Mouse (Mus musculus) liver, adult 2 months (tissue): ENCODE results near the gene Wdr5b. TPM values are rescaled to one million over a fixed set of nuclear protein-coding genes. Genes with fewer than 3 reads are reported as not detected.

Source experiments
- DNase-seq: peaks from one replicate; pipeline ENCODE4 v3.0.0-alpha.2; 2011; ENCODE audit warnings: low read depth, low spot score; ENCODE audit errors: extremely low read depth
- H3K27ac ChIP-seq: fragments of 200-500 bp; replicated peaks from 2 replicates; pipeline ENCODE4 v1.5.1; 2012; ENCODE audit warnings: low read depth, mild to moderate bottlenecking, control low read depth, inconsistent platforms, low read length; ENCODE audit not compliant: insufficient read depth
- H3K27me3 ChIP-seq: fragments of 200-500 bp; 2 replicates; pipeline ENCODE4 v1.6.1; 2012; ENCODE audit warnings: mild to moderate bottlenecking, moderate library complexity, low read length, inconsistent platforms; ENCODE audit not compliant: control insufficient read depth, insufficient read depth
- H3K36me3 ChIP-seq: fragments of 200-500 bp; 2 replicates; pipeline ENCODE4 v1.6.1; 2012; ENCODE audit warnings: low read length, inconsistent platforms; ENCODE audit not compliant: control insufficient read depth, insufficient read depth
- H3K4me1 ChIP-seq: fragments of 200-500 bp; 2 replicates; pipeline ENCODE4 v1.6.1; 2011; ENCODE audit warnings: low read length; ENCODE audit not compliant: control insufficient read depth, insufficient read depth
- H3K4me3 ChIP-seq: fragments of 200-500 bp; 2 replicates; pipeline ENCODE4 v1.5.1; 2011; ENCODE audit warnings: low read depth, mild to moderate bottlenecking, control low read depth, low read length, moderate library complexity; ENCODE audit not compliant: insufficient read depth
- H3K79me2 ChIP-seq: fragments of 200-500 bp; 2 replicates; pipeline ENCODE4 v1.6.1; 2012; ENCODE audit warnings: inconsistent platforms, mild to moderate bottlenecking, low read length, moderate library complexity; ENCODE audit not compliant: control insufficient read depth, insufficient read depth
- H3K9ac ChIP-seq: fragments of 200-500 bp; 2 replicates; pipeline ENCODE4 v1.6.1; 2012; ENCODE audit warnings: low read depth, mild to moderate bottlenecking, control low read depth, inconsistent platforms, low read length
- CTCF ChIP-seq: fragments of 200-500 bp; IDR thresholded peaks from 2 replicates; pipeline ENCODE4 v1.5.1; 2011; ENCODE audit warnings: low read depth, low read length, control low read depth
- POLR2A ChIP-seq: fragments of 200-500 bp; IDR thresholded peaks from 2 replicates; pipeline ENCODE4 v1.6.1; 2011; ENCODE audit warnings: low read length, control low read depth; ENCODE audit not compliant: insufficient read depth; ENCODE audit errors: extremely low read depth
- WGBS: fragments of 180-500 bp; shearing (Covaris S2); methylation state at CpG from one replicate; pipeline ENCODE4 v1.1.7; 2018; 5-methylcytosine and 5-hydroxymethylcytosine counted together
- polyA plus RNA-seq: library from polyadenylated mRNA; depleted of rRNA; stranded (reverse); fragments of >200 nt; gene quantifications from 2 replicates; pipeline ENCODE4 v1.2.3, GENCODE M21; 2012
- total RNA-seq: library from RNA; depleted of rRNA; stranded (reverse); fragments of >200 nt; gene quantifications from 2 replicates; pipeline ENCODE4 v1.2.3, GENCODE M21; 2014

The Wdr5b gene
- total and polyA plus RNA-seq, 2 experiments, result 0.73 to 2.3 TPM

DNA sequence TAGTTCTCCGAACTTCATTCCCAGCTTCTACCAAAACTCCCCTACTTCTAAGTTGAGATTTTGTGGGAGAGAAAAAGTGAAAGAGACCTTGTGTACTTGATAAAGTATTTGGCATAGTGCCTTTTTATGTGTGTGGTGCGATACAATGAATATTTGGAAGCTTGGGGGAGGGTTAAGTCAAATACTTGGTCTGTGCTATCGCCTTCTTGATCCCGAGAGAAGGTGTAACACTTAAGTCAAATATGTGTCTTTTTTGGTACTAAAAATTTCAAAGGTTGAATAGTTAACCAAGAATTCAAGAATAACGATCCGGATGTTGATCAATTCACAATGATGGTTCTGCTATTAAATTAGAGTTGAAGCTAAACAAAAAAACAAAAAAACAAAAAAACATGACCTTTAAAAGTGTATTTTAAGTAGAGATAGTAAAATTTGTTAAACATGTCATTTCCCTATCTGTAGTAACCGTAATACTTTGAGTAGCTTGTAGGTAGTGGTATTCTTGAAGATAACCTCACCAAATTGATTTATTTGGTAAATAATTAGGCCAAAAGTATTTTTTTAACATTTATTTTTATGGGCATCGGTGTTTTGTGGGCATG, 31.5 kb downstream of the Wdr5b start:
- peaks cover 24% of the 10 kb centered on the region for H3K79me2 ChIP-seq
- TF ChIP-seq POLR2A (no peak), CTCF (no peak)
- peak overlapping the region; percentile 76 for H3K4me3 ChIP-seq
- no peaks in the 10 kb centered on the region for H3K36me3 ChIP-seq
- H3K27me3 ChIP-seq, result no peaks in the 10 kb centered on the region
- 6% methylated on average over 8 of the region's 8 CpGs for WGBS
- no peak for DNase-seq
- H3K9ac ChIP-seq, result peak overlapping the region; percentile 84
- H3K27ac ChIP-seq, result peak overlapping the region; percentile 95
- H3K4me1 ChIP-seq, result peaks cover 15% of the 10 kb centered on the region

DNA sequence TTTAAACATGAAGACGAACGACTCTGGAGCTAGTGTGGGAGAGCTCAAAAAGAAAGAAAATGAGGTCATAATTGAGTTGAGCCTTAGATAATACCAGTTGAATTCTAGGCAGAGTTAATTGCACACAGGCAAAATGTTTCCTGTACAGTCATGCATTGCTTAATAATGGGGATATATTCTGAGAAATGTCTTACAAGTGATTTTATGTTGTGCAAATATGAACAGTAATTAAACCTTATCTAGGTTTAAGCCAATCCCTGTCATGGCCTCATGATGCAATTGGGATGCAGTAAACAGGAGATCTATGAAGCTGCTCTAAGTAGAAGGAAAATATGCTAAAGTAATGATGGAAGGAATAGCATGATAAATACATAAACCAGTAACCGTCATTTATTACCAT, 33.8 kb downstream of the Wdr5b start:
- TF ChIP-seq POLR2A, result no peak
- no peak for TF ChIP-seq CTCF
- Histone ChIP-seq H3K4me1 (peaks cover 8% of the 10 kb centered on the region), H3K27ac (no peak overlapping the region), H3K36me3 (no peaks in the 10 kb centered on the region), H3K27me3 (no peaks in the 10 kb centered on the region), H3K79me2 (peaks cover 15% of the 10 kb centered on the region; the same call in 1 of the 2 replicates), H3K9ac (no peak overlapping the region), H3K4me3 (no peak overlapping the region)
- DNase-seq, result no peak
- 88% methylated on average over 3 of the region's 3 CpGs for WGBS

GRCm38 (mm10) chr16:36079916-36080315, 38.9 kb downstream of the Wdr5b start:
- H3K9ac ChIP-seq, result no peak overlapping the region
- H3K4me1 ChIP-seq, result peaks cover 2% of the 10 kb centered on the region
- H3K4me3 ChIP-seq, result no peak overlapping the region
- no peak for DNase-seq
- H3K79me2 ChIP-seq, result peaks cover 9% of the 10 kb centered on the region; the same call in 1 of the 2 replicates
- peaks cover 7% of the 10 kb centered on the region; the same call in 1 of the 2 replicates for H3K36me3 ChIP-seq
- no peaks in the 10 kb centered on the region for H3K27me3 ChIP-seq
- TF ChIP-seq CTCF, result no peak
- no peak for TF ChIP-seq POLR2A
- 97% methylated on average over 3 of the region's 3 CpGs for WGBS
- H3K27ac ChIP-seq, result no peak overlapping the region

GRCm38 (mm10) chr16:36087846-36088245, 46.9 kb downstream of the Wdr5b start:
- H3K9ac ChIP-seq, result no peak overlapping the region
- 7% methylated on average over 4 of the region's 4 CpGs for WGBS

GRCm38 (mm10) chr16:36089065-36089464, 48.1 kb downstream of the Wdr5b start:
- TF ChIP-seq POLR2A, result no peak
- DNase-seq, result peak; percentile 67
- Histone ChIP-seq H3K36me3 (peaks cover 9% of the 10 kb centered on the region; the same call in 1 of the 2 replicates), H3K9ac (no peak overlapping the region), H3K27ac (peak overlapping the region; percentile 76), H3K4me3 (no peak overlapping the region), H3K79me2 (no peaks in the 10 kb centered on the region), H3K4me1 (peaks cover 27% of the 10 kb centered on the region), H3K27me3 (no peaks in the 10 kb centered on the region)
- 23% methylated on average over 7 of the region's 7 CpGs for WGBS

More at GRCm38 (mm10) chr16:36087846-36088245, 46.9 kb downstream of the Wdr5b start:
- H3K27ac ChIP-seq, result peak overlapping the region; percentile 89
- H3K79me2 ChIP-seq, result no peaks in the 10 kb centered on the region
- peak; percentile 97 for DNase-seq
- no peak for TF ChIP-seq POLR2A
- no peak for TF ChIP-seq CTCF
- peaks cover 14% of the 10 kb centered on the region; the same call in 1 of the 2 replicates for H3K36me3 ChIP-seq
- H3K4me3 ChIP-seq, result no peak overlapping the region
- no peaks in the 10 kb centered on the region for H3K27me3 ChIP-seq
- peaks cover 27% of the 10 kb centered on the region for H3K4me1 ChIP-seq

GRCm38 (mm10) chr16:36089850-36090616, 49.0 kb downstream of the Wdr5b start:
- H3K4me3 ChIP-seq, result 0 out of 2 replicates have a peak overlapping the region, but pooled peaks have one; percentile 10
- H3K9ac ChIP-seq, result no peak overlapping the region
- TF ChIP-seq CTCF, result peak; percentile 66
- TF ChIP-seq POLR2A, result no peak
- H3K27ac ChIP-seq, result peak overlapping the region; percentile 69
- DNase-seq, result peak; percentile 90
- 27% methylated on average over 8 of the region's 8 CpGs for WGBS
- no peaks in the 10 kb centered on the region for H3K79me2 ChIP-seq
- H3K4me1 ChIP-seq, result peaks cover 27% of the 10 kb centered on the region
- no peaks in the 10 kb centered on the region for H3K27me3 ChIP-seq
- peaks cover 8% of the 10 kb centered on the region; the same call in 1 of the 2 replicates for H3K36me3 ChIP-seq
